Comparison of ENCODE assay signal across 8 mouse cellular contexts in the genomic region with DNA sequence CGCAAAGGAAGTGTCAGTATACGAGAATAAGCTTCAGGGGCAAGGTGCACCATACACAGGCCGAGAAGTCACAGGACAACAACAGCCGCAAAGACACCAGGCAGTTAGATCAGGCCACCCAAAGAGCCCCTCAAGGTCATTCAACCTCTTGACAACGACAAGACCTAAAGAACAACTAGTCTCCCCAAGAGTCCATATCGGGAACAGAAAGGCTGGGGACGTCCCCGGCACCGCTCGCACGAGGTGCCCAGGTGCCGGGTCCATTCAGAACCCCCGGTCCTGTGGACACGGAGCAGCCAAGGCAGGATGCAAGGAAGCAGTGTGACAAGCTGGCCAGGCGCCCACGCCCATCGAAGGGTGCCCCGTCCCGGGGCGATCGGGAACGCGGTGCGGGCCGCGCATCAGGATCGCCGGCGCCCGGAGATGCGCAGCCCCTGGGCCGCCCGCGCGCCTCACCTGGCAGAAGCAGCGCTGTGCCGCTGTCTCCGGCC. TPM values are rescaled to one million over a fixed set of nuclear protein-coding genes. Genes with fewer than 3 reads are reported as not detected.
DNase-seq lines count a peak whose midpoint lies in the region; ATAC-seq and TF ChIP-seq lines count a peak whose summit lies in the region.

No protein-coding gene starts in this region.

- POLR2A ChIA-PET in Patski (lab: Charles Lee) = interaction anchor here (0.6 to 1.8 kb wide), 2 partner anchors 12 to 150 kb away, joined by 3 to 5 read pairs; partner anchors contain the start of gene Psmc6

- peak overlapping the region; percentile 73 for H3K4me2 ChIP-seq in forebrain, embryonic 12.5 days
- peak overlapping the region; percentile 73 for H3K4me2 ChIP-seq in kidney, postnatal 0 days (ENCODE audit: low read length)
- peak overlapping the region; percentile 53 for H3K4me2 ChIP-seq in midbrain, embryonic 15.5 days

- H3K36me3 ChIP-seq in forebrain, embryonic 12.5 days (replicated peaks) = no peaks in the 10 kb centered on the region
- no peaks in the 10 kb centered on the region for H3K36me3 ChIP-seq in kidney, postnatal 0 days (ENCODE audit: insufficient read depth, low read length)
- H3K36me3 ChIP-seq in midbrain, embryonic 15.5 days (replicated peaks) = no peaks in the 10 kb centered on the region

- peaks cover 11% of the 10 kb centered on the region for H3K4me1 ChIP-seq in forebrain, embryonic 12.5 days
- peaks cover 5% of the 10 kb centered on the region; the same call in 1 of the 2 replicates for H3K4me1 ChIP-seq in kidney, postnatal 0 days (replicated peaks; ENCODE audit: insufficient read depth, low read length)
- peaks cover 29% of the 10 kb centered on the region for H3K4me1 ChIP-seq in midbrain, embryonic 15.5 days

- no peak for TF ChIP-seq CTCF in Patski (IDR thresholded peaks at IDR 0.05)
- TF ChIP-seq CTCF in kidney, postnatal 0 days (IDR thresholded peaks at IDR 0.05; ENCODE audit: low read depth) = no peak

- H3K27me3 ChIP-seq in Patski = no peaks in the 10 kb centered on the region
- 0 out of 2 replicates have a peak, but pooled peaks cover 3% of the 10 kb centered on the region for H3K27me3 ChIP-seq in forebrain, embryonic 12.5 days
- no peaks in the 10 kb centered on the region for H3K27me3 ChIP-seq in kidney, postnatal 0 days (ENCODE audit: insufficient read depth, low read length)
- H3K27me3 ChIP-seq in midbrain, embryonic 15.5 days (replicated peaks) = no peaks in the 10 kb centered on the region

- in situ Hi-C loops in Patski (cut with MboI; ENCODE audit: low pct_unique_long_range_greater_than_20kb) = no loop called here

- H3K9me3 ChIP-seq in forebrain, embryonic 12.5 days = no peaks in the 10 kb centered on the region
- no peaks in the 10 kb centered on the region for H3K9me3 ChIP-seq in kidney, postnatal 0 days (replicated peaks; ENCODE audit: low read length)
- H3K9me3 ChIP-seq in midbrain, embryonic 15.5 days = no peaks in the 10 kb centered on the region

- peak; percentile 64 for ATAC-seq in Patski
- peak; percentile 82 for ATAC-seq in forebrain, embryonic 12.5 days (ENCODE audit: low FRiP score)
- ATAC-seq in kidney, postnatal 0 days (replicated peaks; ENCODE audit: low FRiP score, low read depth) = peak; percentile 34
- ATAC-seq in midbrain, embryonic 15.5 days (replicated peaks) = no peak; the same call in 1 of the 2 replicates

- WGBS in forebrain, embryonic 12.5 days = under 1% methylated on average over 38 of the region's 38 CpGs
- under 1% methylated on average over 38 of the region's 38 CpGs for WGBS in kidney, postnatal 0 days
- WGBS in midbrain, embryonic 15.5 days = under 1% methylated on average over 34 of the region's 38 CpGs

- CTCF ChIA-PET in Patski (lab: Charles Lee) = interaction anchor here (1.0 to 2.0 kb wide), 3 partner anchors 11 to 27 kb away, joined by 3 to 8 read pairs (median 3); partner anchors contain the start of gene Psmc6

- peak overlapping the region; percentile 88 for H3K27ac ChIP-seq in forebrain, embryonic 12.5 days
- H3K27ac ChIP-seq in kidney, postnatal 0 days = peak overlapping the region; percentile 86
- H3K27ac ChIP-seq in midbrain, embryonic 15.5 days = peak overlapping the region; percentile 97

- DNase-seq in kidney, adult 9 months = peak; percentile 35
- no peak for DNase-seq in kidney, adult 18-20 months
- DNase-seq in Patski (ENCODE audit: low read depth, low spot score) = no peak
- DNase-seq in kidney, postnatal 0 days (ENCODE audit: low spot score) = no peak
- DNase-seq in urinary bladder, postnatal 4 days (ENCODE audit: low spot score in 2 of 2) = no peak
- no peak for DNase-seq in layer of hippocampus, postnatal 25 days (ENCODE audit: extremely low spot score in 1 of 2, low spot score in 1 of 2)

- H3K9ac ChIP-seq in forebrain, embryonic 12.5 days = peak overlapping the region; percentile 89
- H3K9ac ChIP-seq in kidney, postnatal 0 days (ENCODE audit: low read depth, low read length) = peak overlapping the region; percentile 92
- H3K9ac ChIP-seq in midbrain, embryonic 15.5 days = peak overlapping the region; percentile 87

- peak overlapping the region; percentile 90 for H3K4me3 ChIP-seq in forebrain, embryonic 12.5 days (replicated peaks)
- H3K4me3 ChIP-seq in kidney, postnatal 0 days (replicated peaks; ENCODE audit: low read depth, low read length) = peak overlapping the region; percentile 93
- H3K4me3 ChIP-seq in midbrain, embryonic 15.5 days = peak overlapping the region; percentile 73

RNA-seq across cellular contexts. Expression of gene Ero1l, which starts 0.6 kb away (rescaled TPM):
- polyA plus RNA-seq in Patski (2021) = 74.1 TPM
- 36.7 and 37.8 TPM in 2 replicates for polyA plus RNA-seq in forebrain, embryonic 12.5 days (2016; fragmentation: Nextera tagmentation; extraction: Ambion mirVana)
- 30.8 and 35.8 TPM in 2 replicates for polyA plus RNA-seq in kidney, postnatal 0 days (2015; fragmentation: Nextera tagmentation; extraction: Ambion mirVana)
- 22.1 and 27.1 TPM in 2 replicates for polyA plus RNA-seq in midbrain, embryonic 15.5 days (2015; fragmentation: Nextera tagmentation; extraction: Ambion mirVana)
- total RNA-seq in layer of hippocampus, postnatal 25 days (2021) = 10 to 100 TPM; 30.4 to 34.5 TPM

RNA-seq across cellular contexts. Expression of gene Psmc6, which starts 11.6 kb away (rescaled TPM):
- polyA plus RNA-seq in Patski (2021) = 175 TPM
- polyA plus RNA-seq in forebrain, embryonic 12.5 days (2016; fragmentation: Nextera tagmentation; extraction: Ambion mirVana) = 221 and 226 TPM in 2 replicates
- polyA plus RNA-seq in kidney, postnatal 0 days (2015; fragmentation: Nextera tagmentation; extraction: Ambion mirVana) = 146 and 147 TPM in 2 replicates
- polyA plus RNA-seq in midbrain, embryonic 15.5 days (2015; fragmentation: Nextera tagmentation; extraction: Ambion mirVana) = 140 and 147 TPM in 2 replicates
- 10 to 100 TPM; 94.3 to 95.2 TPM for total RNA-seq in layer of hippocampus, postnatal 25 days (2021)

RNA-seq across cellular contexts. Expression of gene Styx, which starts 32.9 kb away (rescaled TPM):
- polyA plus RNA-seq in Patski (2021) = 18.6 TPM
- polyA plus RNA-seq in forebrain, embryonic 12.5 days (2016; fragmentation: Nextera tagmentation; extraction: Ambion mirVana) = 42.2 and 45.8 TPM in 2 replicates
- 79.9 and 82.3 TPM in 2 replicates for polyA plus RNA-seq in kidney, postnatal 0 days (2015; fragmentation: Nextera tagmentation; extraction: Ambion mirVana)
- 63.4 and 63.8 TPM in 2 replicates for polyA plus RNA-seq in midbrain, embryonic 15.5 days (2015; fragmentation: Nextera tagmentation; extraction: Ambion mirVana)
- total RNA-seq in layer of hippocampus, postnatal 25 days (2021) = 10 to 100 TPM; 15.0 to 16.8 TPM
